Mouse (Mus musculus) hindbrain, embryonic 14.5 days (tissue): ENCODE measurements at regions not wholly inside any gene's neighbourhood (a gene's known extent, or its start where the extent isn't known, plus 50 kb on each side); places are given as distances from the start of the nearest gene placed in this dataset.

ENCODE experiments used
- ATAC-seq: fragments of 200-750 bp; cut with Nextera tagmentation; 2 replicates; pipeline ENCODE4 v1.8.0; 2017; ENCODE audit warnings: moderate number of reproducible peaks, mild to moderate bottlenecking, moderate TSS enrichment, moderate library complexity; ENCODE audit not compliant: low FRiP score
- DNase-seq: peaks from one replicate; pipeline ENCODE4 v3.0.0-alpha.2; 2015; ENCODE audit warnings: low spot score
- H3K27ac ChIP-seq: fragments of 300-500 bp; sonication (generic); 2 replicates; pipeline ENCODE4 v1.5.1; 2014; ENCODE audit warnings: mild to moderate bottlenecking, moderate library complexity
- H3K27me3 ChIP-seq: fragments of 300-500 bp; sonication (generic); 2 replicates; pipeline ENCODE4 v1.6.1; 2014; ENCODE audit warnings: mild to moderate bottlenecking, low read length, mixed read lengths; ENCODE audit not compliant: control insufficient read depth, insufficient read depth
- H3K36me3 ChIP-seq: fragments of 300-500 bp; sonication (generic); replicated peaks from 2 replicates; pipeline ENCODE4 v1.6.1; 2014; ENCODE audit not compliant: control insufficient read depth, insufficient read depth
- H3K4me1 ChIP-seq: fragments of 300-500 bp; sonication (generic); replicated peaks from 2 replicates; pipeline ENCODE4 v1.6.1; 2014; ENCODE audit warnings: antibody characterized with exemption, low read length, mixed read lengths; ENCODE audit not compliant: control insufficient read depth, insufficient read depth
- H3K4me2 ChIP-seq: fragments of 300-500 bp; sonication (generic); replicated peaks from 2 replicates; pipeline ENCODE4 v1.6.1; 2014; ENCODE audit warnings: mild to moderate bottlenecking, moderate library complexity
- H3K4me3 ChIP-seq: fragments of 300-500 bp; sonication (generic); replicated peaks from 2 replicates; pipeline ENCODE4 v1.5.1; 2014; ENCODE audit warnings: mild to moderate bottlenecking, low read length
- H3K9ac ChIP-seq: fragments of 300-500 bp; sonication (generic); 2 replicates; pipeline ENCODE4 v1.6.1; 2014
- H3K9me3 ChIP-seq: fragments of 300-500 bp; sonication (generic); 2 replicates; pipeline ENCODE4 v1.6.1; 2016; ENCODE audit warnings: low read length; ENCODE audit not compliant: control insufficient read depth
- WGBS: fragments of 180-500 bp; shearing (Covaris S2); extraction: QIAGEN DNeasy Blood & Tissue Kit; methylation state at CpG from one replicate; pipeline ENCODE4 v1.1.7; 2014; 5-methylcytosine and 5-hydroxymethylcytosine counted together

DNA sequence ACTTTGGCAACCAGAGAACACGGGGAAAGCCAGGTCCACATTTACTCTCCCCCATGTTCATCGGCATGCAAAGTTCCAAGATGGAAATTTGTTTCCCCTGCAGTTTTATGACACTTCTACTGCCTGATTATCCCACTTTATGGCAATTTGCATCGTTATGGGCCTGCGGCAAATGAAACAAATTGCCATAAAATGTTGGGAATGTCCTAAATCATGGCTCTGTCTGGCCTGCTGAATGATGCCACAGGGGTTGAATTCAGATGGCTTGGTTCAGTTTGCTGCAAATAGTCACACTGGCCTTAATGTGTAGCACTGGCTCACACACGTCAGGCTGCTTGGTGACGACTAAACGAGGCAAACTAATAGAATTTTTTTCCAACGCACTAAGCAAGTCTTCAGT lies 393.2 kb downstream of the Psat1 start:
- Histone ChIP-seq H3K36me3 (no peaks in the 10 kb centered on the region), H3K9ac (no peak overlapping the region), H3K9me3 (no peaks in the 10 kb centered on the region), H3K4me1 (no peaks in the 10 kb centered on the region), H3K4me2 (no peak overlapping the region), H3K4me3 (no peak overlapping the region), H3K27ac (no peak overlapping the region), H3K27me3 (no peaks in the 10 kb centered on the region)
- DNase-seq (no peak), ATAC-seq (no peak)
- 73% methylated on average over 8 of the region's 8 CpGs for WGBS

DNA sequence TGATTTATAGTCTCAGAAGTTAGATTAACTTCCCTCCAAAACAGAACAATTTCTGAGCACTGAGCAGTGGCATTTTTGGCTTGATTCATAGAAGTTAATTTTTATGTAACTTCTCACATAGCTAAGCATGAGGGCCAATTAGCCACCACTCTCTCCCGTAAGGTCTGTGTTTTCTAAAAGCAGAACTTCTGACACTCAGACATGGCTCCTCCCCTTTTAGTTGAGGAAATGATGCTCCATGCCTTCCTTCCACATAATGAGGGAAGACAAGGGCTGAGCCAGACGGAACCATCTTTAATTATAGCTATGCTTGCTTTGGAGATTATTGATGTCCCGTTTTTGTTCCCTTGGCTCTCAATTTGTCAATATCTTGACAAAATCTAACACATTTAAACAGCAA lies 429.3 kb downstream of the Psat1 start:
- H3K9ac ChIP-seq: no peak overlapping the region
- WGBS: 79% methylated on average over 3 of the region's 3 CpGs

DNA sequence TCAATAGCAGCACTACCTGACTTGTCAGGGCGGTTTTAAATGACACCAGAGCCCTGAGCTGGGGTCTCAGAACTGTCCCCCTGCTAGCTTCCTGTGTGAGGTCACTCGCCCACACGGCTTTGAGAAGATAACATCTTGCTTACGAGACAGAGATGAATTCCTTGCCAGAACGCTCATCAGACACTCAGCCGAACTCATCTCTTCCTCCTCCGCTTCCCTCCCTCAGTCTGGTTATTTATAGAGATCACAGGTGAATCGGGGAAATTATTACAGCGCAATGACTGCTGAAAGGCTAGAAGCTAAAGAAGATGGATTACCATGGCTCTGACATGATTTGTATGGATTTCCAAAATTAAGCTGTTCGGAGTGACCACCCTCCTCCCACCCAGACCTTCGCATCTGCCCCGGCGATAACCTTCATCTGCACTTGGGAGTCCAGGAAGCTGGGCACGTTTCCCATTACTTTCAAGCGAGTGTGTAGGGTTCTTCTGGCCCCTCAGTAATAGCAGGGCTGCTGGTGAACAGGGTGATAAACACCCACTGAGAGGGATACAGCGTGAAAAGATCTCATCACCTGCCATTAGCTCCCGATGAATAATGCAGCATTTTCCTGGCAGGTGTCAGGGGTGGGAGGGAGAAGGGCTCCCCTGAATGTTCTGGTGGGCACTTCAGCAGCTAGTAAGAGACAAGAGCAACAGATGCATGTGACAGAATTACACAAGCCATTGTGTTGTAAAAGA lies 430.4 kb downstream of the Psat1 start:
- Histone ChIP-seq H3K4me3 (no peak overlapping the region), H3K27ac (no peak overlapping the region), H3K4me2 (peak overlapping the region; percentile 37), H3K9me3 (no peaks in the 10 kb centered on the region), H3K4me1 (no peaks in the 10 kb centered on the region; the same call in 1 of the 2 replicates), H3K27me3 (peaks cover 6% of the 10 kb centered on the region), H3K9ac (no peak overlapping the region), H3K36me3 (no peaks in the 10 kb centered on the region)
- ATAC-seq (peak; percentile 37; the same call in 1 of the 2 replicates), DNase-seq (no peak)
- 29% methylated on average over 17 of the region's 17 CpGs for WGBS

More for the DNA sequence above, 429.3 kb downstream of the Psat1 start:
- Histone ChIP-seq H3K36me3 (no peaks in the 10 kb centered on the region), H3K4me2 (no peak overlapping the region), H3K27ac (no peak overlapping the region), H3K4me1 (no peaks in the 10 kb centered on the region; the same call in 1 of the 2 replicates), H3K27me3 (no peaks in the 10 kb centered on the region), H3K9me3 (no peaks in the 10 kb centered on the region), H3K4me3 (no peak overlapping the region)
- ATAC-seq (no peak), DNase-seq (no peak)

GRCm38 (mm10) chr19:15513197-15513596 lies 433.9 kb downstream of the Psat1 start:
- H3K27me3 ChIP-seq: peaks cover 7% of the 10 kb centered on the region
- 89% methylated on average over 4 of the region's 4 CpGs for WGBS
- no peak overlapping the region for H3K4me2 ChIP-seq
- H3K4me1 ChIP-seq: no peaks in the 10 kb centered on the region; the same call in 1 of the 2 replicates
- H3K9ac ChIP-seq: no peak overlapping the region
- DNase-seq (no peak), ATAC-seq (no peak)
- H3K27ac ChIP-seq: no peak overlapping the region
- H3K9me3 ChIP-seq: no peaks in the 10 kb centered on the region
- no peak overlapping the region for H3K4me3 ChIP-seq
- no peaks in the 10 kb centered on the region for H3K36me3 ChIP-seq

DNA sequence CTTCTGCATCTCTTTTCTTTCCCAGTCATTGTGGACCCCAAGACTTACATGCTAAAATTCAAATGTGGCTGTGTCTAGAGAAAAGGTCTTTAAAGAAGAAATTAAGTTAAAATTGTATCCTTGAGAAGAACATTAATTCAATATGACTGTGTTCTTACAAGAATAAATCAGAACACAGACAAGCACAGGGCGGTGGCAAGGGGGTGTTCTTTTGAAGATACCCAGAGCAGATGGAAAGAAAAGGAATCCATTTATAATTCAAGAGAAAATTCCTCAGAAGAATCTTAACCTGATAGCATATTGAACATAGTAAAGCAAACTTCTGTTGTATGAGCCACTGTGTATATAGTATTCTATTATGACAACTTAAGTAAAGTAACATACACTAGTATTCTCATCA lies 436.7 kb downstream of the Psat1 start:
- DNase-seq (no peak), ATAC-seq (no peak)
- Histone ChIP-seq H3K4me1 (no peaks in the 10 kb centered on the region), H3K4me2 (no peak overlapping the region), H3K27me3 (peaks cover 7% of the 10 kb centered on the region), H3K36me3 (no peaks in the 10 kb centered on the region), H3K9me3 (no peaks in the 10 kb centered on the region), H3K4me3 (no peak overlapping the region), H3K27ac (no peak overlapping the region), H3K9ac (no peak overlapping the region)
- 100% methylated on average over 1 of the region's 1 CpGs for WGBS

- no peak overlapping the region for H3K4me2 ChIP-seq
- no peak for DNase-seq
- 41% methylated on average over 1 of the region's 1 CpGs for WGBS
- H3K9me3 ChIP-seq: no peaks in the 10 kb centered on the region
- no peak overlapping the region for H3K4me3 ChIP-seq
- H3K4me1 ChIP-seq: 0 out of 2 replicates have a peak, but pooled peaks cover 9% of the 10 kb centered on the region
- H3K36me3 ChIP-seq: no peaks in the 10 kb centered on the region
- H3K27me3 ChIP-seq: no peaks in the 10 kb centered on the region
- ATAC-seq: no peak
- H3K9ac ChIP-seq: no peak overlapping the region
- no peak overlapping the region for H3K27ac ChIP-seq
Measured at GRCm38 (mm10) chr19:15502985-15503354, 444.2 kb downstream of the Psat1 start.

- H3K4me3 ChIP-seq: no peak overlapping the region
- DNase-seq (peak; percentile 36), ATAC-seq (no peak)
- 0 out of 2 replicates have a peak, but pooled peaks cover 9% of the 10 kb centered on the region for H3K4me1 ChIP-seq
- no peak overlapping the region for H3K27ac ChIP-seq
- H3K36me3 ChIP-seq: no peaks in the 10 kb centered on the region
- H3K27me3 ChIP-seq: no peaks in the 10 kb centered on the region
- H3K4me2 ChIP-seq: no peak overlapping the region
- no peaks in the 10 kb centered on the region for H3K9me3 ChIP-seq
- H3K9ac ChIP-seq: no peak overlapping the region
- WGBS: 29% methylated on average over 9 of the region's 9 CpGs
Measured at GRCm38 (mm10) chr19:15502315-15502984, 444.7 kb downstream of the Psat1 start.

- Histone ChIP-seq H3K4me2 (no peak overlapping the region), H3K9me3 (no peaks in the 10 kb centered on the region), H3K27ac (no peak overlapping the region), H3K27me3 (no peaks in the 10 kb centered on the region), H3K4me3 (no peak overlapping the region), H3K36me3 (no peaks in the 10 kb centered on the region), H3K9ac (no peak overlapping the region), H3K4me1 (no peaks in the 10 kb centered on the region)
- DNase-seq (no peak), ATAC-seq (no peak)
- 85% methylated on average over 1 of the region's 1 CpGs for WGBS
Measured at GRCm38 (mm10) chr19:15495532-15495931, 451.6 kb downstream of the Psat1 start.

DNA sequence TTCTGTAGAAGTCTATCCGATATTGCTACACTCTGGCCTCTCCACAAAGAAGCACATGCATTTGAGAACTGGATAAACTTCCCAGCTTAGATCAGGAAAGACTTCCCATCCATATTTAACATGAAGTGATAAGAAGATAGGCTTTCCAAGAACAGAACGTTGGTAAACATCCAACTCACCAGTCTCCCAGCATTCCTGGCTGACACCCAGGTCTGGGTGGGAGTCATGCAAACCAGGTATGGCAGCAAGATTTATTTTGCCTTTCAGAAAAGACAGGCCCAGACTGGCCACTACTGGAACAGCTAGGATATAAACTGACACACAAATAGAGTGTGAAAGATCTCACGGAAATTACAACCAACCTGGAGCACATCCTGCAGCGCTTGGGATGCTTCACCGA lies 459.6 kb downstream of the Psat1 start:
- H3K4me2 ChIP-seq: no peak overlapping the region
- H3K9me3 ChIP-seq: no peaks in the 10 kb centered on the region
- ATAC-seq (no peak), DNase-seq (no peak)
- no peaks in the 10 kb centered on the region for H3K27me3 ChIP-seq
- H3K36me3 ChIP-seq: no peaks in the 10 kb centered on the region
- H3K9ac ChIP-seq: no peak overlapping the region
- 94% methylated on average over 5 of the region's 5 CpGs for WGBS
- no peak overlapping the region for H3K27ac ChIP-seq
- no peak overlapping the region for H3K4me3 ChIP-seq
- H3K4me1 ChIP-seq: no peaks in the 10 kb centered on the region
